Mouse (Mus musculus): ENCODE data around the gene Fcho1.

DNA sequence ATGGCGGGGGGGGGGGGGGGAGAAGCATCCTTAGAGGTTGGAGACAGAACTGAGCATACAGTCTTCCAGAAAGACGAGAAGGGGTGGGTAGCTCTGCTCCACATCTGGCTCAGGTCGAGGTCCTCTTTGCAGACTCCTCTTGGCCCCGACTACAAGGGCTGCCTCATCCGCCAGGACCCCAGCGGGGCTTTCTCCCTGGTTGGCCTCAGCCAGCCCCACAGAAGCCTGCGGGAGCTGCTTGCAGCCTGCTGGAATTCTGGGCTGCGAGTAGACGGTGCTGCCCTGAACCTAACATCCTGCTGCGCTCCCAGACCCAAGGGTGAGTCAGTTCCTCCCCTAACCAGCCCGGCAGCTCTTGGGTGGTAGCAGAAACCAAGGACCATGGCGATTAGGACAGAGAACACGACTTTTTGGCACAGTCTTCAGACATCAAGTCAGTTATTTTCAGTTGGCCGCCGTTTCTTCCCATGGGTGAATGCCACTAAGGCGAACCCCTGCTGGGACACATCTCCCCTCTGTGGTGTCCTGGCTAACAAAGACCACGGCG, 44.1 kb downstream of the Fcho1 start:
- no peak for TF ChIP-seq GATA1 (IDR thresholded peaks at IDR 0.05; ENCODE audit: borderline replicate concordance, low read length)
- TF ChIP-seq FLI1 (IDR thresholded peaks at IDR 0.05; ENCODE audit: low read length), result no peak

Data from megakaryocyte, embryonic 14.5 days (primary cell).